Mouse (Mus musculus) megakaryocyte, embryonic 14.5 days (primary cell): ENCODE results near the gene Snx18. TPM values are rescaled to one million over a fixed set of nuclear protein-coding genes. Genes with fewer than 3 reads are reported as not detected.

ENCODE experiments used
- H3K27me3 ChIP-seq: replicated peaks from 2 replicates; pipeline ENCODE3; 2012; ENCODE audit warnings: inconsistent platforms
- H3K36me3 ChIP-seq: replicated peaks from 2 replicates; pipeline ENCODE3; 2012; ENCODE audit warnings: low read length, inconsistent platforms, mixed read lengths
- H3K4me1 ChIP-seq: 2 replicates; pipeline ENCODE4 v1.6.1; 2012; ENCODE audit warnings: inconsistent platforms
- H3K4me3 ChIP-seq: replicated peaks from 2 replicates; pipeline ENCODE3; 2012; ENCODE audit warnings: moderate library complexity, mild to moderate bottlenecking, inconsistent platforms
- H3K9me3 ChIP-seq: 2 replicates; pipeline ENCODE4 v1.6.1; 2012; ENCODE audit warnings: inconsistent platforms
- FLI1 ChIP-seq: IDR thresholded peaks from 2 replicates; pipeline ENCODE4 v1.6.1; 2012; ENCODE audit warnings: low read length, inconsistent platforms, mixed read lengths
- GATA1 ChIP-seq: IDR thresholded peaks from 3 replicates; pipeline ENCODE4 v1.6.1; 2012; ENCODE audit warnings: mixed read lengths, low read length, inconsistent platforms, borderline replicate concordance
- polyA plus RNA-seq: library from polyadenylated mRNA; stranded (reverse); fragments of >175 nt; gene quantifications from 2 replicates; pipeline ENCODE4 v1.2.3, GENCODE M21; 2012; ENCODE audit warnings: low replicate concordance; ENCODE audit not compliant: insufficient read depth

The Snx18 gene
- polyA plus RNA-seq, 1 experiment = 4.9 TPM

DNA sequence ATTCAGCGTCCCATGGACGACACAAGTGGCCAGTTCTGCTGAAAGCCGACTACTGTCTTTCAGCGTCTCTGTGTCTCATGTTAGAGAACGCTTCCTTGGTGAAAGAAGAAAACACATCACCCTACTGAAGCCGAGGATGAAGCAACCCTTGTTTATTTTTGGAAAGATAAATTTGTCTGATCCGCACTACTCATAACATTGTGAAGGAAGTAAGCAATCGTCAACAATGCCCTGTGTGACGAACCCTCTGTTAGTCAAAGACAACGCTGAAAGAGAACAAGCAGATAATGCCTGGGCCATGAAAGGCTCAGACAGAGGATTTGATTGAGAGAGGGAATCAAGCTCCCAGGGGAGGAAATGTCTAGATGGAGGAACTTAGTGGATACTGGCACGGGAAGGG is 27.0 kb downstream of the Snx18 start:
- Histone ChIP-seq H3K27me3 (peaks cover 2% of the 10 kb centered on the region), H3K9me3 (peaks cover 30% of the 10 kb centered on the region), H3K4me1 (peaks cover 7% of the 10 kb centered on the region; the same call in 1 of the 2 replicates), H3K4me3 (no peak overlapping the region), H3K36me3 (peaks cover 57% of the 10 kb centered on the region)
- TF ChIP-seq FLI1 (no peak), GATA1 (no peak)

DNA sequence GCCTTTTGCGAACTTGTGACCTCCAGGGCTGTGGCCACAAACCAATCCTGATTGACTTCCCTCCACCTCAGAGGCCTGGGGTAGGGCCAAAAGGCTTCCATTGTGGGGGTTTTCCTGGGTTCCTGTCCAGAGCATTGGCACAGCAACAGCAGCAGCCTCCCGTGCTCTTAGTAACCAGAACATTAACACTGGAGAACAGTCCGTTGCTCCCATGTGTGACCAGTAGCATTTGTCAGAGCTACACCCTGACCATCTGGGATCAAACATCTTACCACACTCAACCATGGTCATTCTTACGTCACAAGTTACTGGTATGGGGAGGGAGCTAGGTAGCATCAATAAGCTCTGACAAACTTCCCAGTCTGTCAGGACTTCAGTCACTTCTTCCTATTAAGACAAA is 28.1 kb downstream of the Snx18 start:
- Histone ChIP-seq H3K9me3 (peaks cover 22% of the 10 kb centered on the region), H3K4me3 (no peak overlapping the region), H3K4me1 (peaks cover 7% of the 10 kb centered on the region; the same call in 1 of the 2 replicates), H3K27me3 (peaks cover 2% of the 10 kb centered on the region), H3K36me3 (peaks cover 47% of the 10 kb centered on the region)
- no peak for TF ChIP-seq GATA1

DNA sequence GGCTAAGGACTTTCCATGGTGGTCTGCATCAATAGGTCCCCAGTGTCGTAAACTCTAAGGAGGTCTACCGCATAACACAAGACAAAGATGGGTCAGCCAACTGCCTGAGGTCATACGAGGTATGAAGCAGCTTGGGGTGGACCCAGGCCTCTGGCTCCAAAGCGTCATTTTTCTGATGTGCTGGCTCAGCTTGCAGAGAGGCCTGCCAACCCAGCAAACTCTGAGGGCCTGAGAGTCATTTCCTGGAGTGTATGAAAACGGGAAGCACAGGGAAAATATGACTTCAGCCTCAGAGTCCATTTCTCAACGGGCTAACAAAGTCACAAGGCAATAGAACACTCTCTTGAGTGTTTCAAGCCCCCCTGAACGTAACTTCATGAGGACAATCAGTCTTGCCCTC is 28.9 kb downstream of the Snx18 start:
- Histone ChIP-seq H3K36me3 (peaks cover 40% of the 10 kb centered on the region), H3K4me3 (no peak overlapping the region), H3K9me3 (peaks cover 19% of the 10 kb centered on the region), H3K4me1 (peaks cover 7% of the 10 kb centered on the region; the same call in 1 of the 2 replicates), H3K27me3 (peaks cover 2% of the 10 kb centered on the region)
- TF ChIP-seq FLI1 (no peak), GATA1 (no peak)

DNA sequence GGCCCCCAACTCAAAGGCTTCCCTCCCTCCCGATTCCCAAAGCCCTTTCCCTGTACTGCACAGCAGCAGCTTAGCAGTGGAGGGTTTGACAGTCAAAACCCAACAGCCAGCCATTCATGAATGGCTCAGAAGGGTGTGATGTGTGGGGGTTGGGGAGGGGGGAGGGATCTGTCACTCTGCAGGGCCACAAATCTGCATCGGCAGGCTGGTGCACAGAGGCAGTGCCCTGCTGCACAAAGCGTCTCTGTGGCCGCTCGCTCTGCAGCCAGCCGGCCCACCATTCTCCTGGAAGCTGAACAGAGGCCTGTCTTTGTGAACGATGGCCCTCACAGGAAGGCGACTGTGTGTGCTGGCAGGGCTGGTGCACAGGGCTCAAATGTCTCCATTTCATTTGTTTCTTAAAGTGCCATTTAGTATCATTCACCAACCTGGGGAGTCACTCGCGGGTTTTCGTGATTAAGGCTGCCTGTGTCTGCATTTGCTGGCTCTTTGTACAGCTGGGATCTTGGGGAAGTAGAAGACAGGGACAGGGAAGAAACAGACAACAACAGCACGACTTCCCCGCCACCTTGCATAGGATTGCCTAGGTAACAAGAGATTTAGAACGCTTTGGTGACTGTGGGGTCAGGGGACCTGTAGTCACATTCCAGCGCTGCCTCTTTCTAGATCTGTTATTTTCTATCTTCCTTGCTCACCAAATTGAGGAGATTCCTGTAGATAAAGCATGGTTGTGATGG is 31.0 kb downstream of the Snx18 start:
- no peak for TF ChIP-seq FLI1
- TF ChIP-seq GATA1 = no peak
- Histone ChIP-seq H3K9me3 (peaks cover 9% of the 10 kb centered on the region; the same call in 1 of the 2 replicates), H3K27me3 (peaks cover 2% of the 10 kb centered on the region), H3K36me3 (peaks cover 21% of the 10 kb centered on the region), H3K4me3 (peak overlapping the region; percentile 23), H3K4me1 (peaks cover 7% of the 10 kb centered on the region; the same call in 1 of the 2 replicates)

DNA sequence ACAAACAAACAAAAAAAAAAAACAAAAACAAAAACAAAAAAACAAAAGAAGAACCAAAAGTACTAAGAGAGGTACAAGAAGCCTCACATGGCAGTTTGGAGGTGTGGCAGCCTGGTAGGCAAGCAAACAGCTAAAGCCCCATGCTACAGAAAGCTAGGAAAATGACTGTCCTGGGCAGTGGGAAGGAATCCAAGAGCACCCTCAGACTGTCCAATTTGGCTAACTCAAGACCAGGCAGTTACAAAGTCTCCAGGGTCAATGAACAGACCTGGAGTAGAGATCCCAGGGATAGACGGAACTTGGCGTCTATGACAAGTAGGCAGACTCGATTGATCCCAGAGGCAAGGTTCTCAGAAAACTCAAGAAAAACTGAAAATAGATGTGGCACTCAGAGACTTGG is 32.8 kb downstream of the Snx18 start:
- Histone ChIP-seq H3K27me3 (peaks cover 2% of the 10 kb centered on the region), H3K9me3 (peaks cover 9% of the 10 kb centered on the region; the same call in 1 of the 2 replicates), H3K4me3 (no peak overlapping the region), H3K4me1 (peaks cover 7% of the 10 kb centered on the region; the same call in 1 of the 2 replicates), H3K36me3 (peaks cover 5% of the 10 kb centered on the region)
- TF ChIP-seq GATA1 (no peak), FLI1 (no peak)

DNA sequence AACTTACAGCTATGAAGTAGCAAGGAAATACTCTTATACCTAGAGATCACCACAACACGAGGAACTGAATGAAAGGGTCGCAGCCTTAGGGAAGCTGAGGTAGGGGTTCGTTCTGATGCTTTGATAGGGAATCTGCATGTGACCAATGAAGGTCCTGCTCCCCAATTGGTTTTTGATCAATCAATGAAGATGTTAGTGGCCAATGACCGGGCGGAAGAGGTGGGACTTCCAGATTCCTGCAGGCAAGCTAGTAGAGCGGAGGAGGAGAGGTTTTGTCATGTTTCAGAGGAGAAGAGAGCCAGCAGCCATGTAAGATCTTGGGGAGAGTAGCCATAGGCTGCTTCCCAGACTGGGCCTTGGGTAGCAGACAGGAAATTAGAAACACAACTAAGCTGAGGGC is 33.9 kb downstream of the Snx18 start:
- Histone ChIP-seq H3K4me1 (peaks cover 7% of the 10 kb centered on the region; the same call in 1 of the 2 replicates), H3K36me3 (no peaks in the 10 kb centered on the region), H3K27me3 (peaks cover 2% of the 10 kb centered on the region), H3K4me3 (no peak overlapping the region), H3K9me3 (peaks cover 9% of the 10 kb centered on the region; the same call in 1 of the 2 replicates)
- no peak for TF ChIP-seq FLI1
- no peak for TF ChIP-seq GATA1

DNA sequence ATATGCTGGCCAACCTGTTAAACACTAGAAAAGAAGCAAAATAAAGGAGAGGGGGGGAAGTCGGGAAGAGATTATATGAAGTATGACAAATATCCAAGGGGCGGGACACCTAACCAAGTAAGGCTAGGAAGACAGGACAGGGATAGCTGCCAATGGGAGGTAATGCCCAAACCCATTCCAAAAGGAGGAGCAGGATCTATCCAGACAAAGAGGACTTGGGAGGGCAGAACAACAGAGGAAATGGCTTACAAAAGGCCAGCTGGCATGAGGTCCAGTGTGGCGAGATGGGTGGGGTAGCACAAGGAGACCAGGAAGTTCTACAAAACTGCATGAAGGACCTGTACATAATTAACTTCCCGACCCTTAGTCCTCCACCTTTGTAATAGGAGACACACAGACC is 34.8 kb downstream of the Snx18 start:
- H3K27me3 ChIP-seq = peaks cover 2% of the 10 kb centered on the region
- TF ChIP-seq FLI1 (no peak), GATA1 (no peak)
- H3K36me3 ChIP-seq = no peaks in the 10 kb centered on the region

DNA sequence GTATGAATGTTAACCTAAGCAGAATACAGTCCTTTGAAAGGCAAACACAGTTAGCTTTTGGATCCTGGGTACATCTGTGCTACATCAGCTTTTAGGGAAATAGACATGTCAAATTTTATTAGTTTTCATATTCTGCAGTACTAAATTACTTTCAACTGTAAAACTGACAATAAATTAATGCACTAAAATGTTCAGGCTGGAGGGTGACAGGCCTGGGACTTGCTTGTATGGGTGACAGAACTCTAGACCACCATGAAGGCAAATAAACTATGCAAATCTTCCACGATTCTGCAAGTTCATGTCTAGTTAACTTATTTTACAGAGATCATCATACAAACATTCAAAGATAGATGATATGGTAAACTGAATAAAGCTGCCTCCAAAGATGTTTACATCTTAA is 36.3 kb downstream of the Snx18 start:
- Histone ChIP-seq H3K27me3 (no peaks in the 10 kb centered on the region), H3K4me1 (peaks cover 3% of the 10 kb centered on the region; the same call in 1 of the 2 replicates), H3K9me3 (peaks cover 5% of the 10 kb centered on the region; the same call in 1 of the 2 replicates), H3K36me3 (no peaks in the 10 kb centered on the region), H3K4me3 (no peak overlapping the region)
- TF ChIP-seq GATA1 (no peak), FLI1 (no peak)

More for the DNA sequence above, 34.8 kb downstream of the Snx18 start:
- peaks cover 3% of the 10 kb centered on the region; the same call in 1 of the 2 replicates for H3K4me1 ChIP-seq
- H3K4me3 ChIP-seq = no peak overlapping the region
- H3K9me3 ChIP-seq = peaks cover 9% of the 10 kb centered on the region; the same call in 1 of the 2 replicates

DNA sequence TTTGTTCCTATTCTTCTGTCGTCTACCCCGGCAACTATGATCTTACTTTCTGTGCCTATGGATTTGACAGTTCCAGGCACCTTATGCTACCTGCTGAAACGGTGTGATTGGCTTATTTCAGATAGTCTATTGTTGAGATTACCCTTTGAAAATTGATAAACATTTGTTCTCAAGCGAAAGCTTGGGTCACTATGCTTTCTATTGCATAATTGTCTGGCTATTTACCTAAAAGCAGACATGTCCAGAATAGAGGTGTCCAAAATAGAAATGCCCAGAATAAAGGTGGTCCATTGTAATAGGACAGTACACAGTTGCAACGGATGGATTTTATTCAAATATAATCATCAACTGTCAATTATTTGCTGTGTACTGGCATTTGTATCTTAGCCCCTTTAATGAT is 36.9 kb downstream of the Snx18 start:
- no peak overlapping the region for H3K4me3 ChIP-seq
- no peaks in the 10 kb centered on the region for H3K36me3 ChIP-seq
- peaks cover 4% of the 10 kb centered on the region; the same call in 1 of the 2 replicates for H3K9me3 ChIP-seq
- peaks cover 3% of the 10 kb centered on the region; the same call in 1 of the 2 replicates for H3K4me1 ChIP-seq
- H3K27me3 ChIP-seq = no peaks in the 10 kb centered on the region
- TF ChIP-seq FLI1 (no peak), GATA1 (no peak)

DNA sequence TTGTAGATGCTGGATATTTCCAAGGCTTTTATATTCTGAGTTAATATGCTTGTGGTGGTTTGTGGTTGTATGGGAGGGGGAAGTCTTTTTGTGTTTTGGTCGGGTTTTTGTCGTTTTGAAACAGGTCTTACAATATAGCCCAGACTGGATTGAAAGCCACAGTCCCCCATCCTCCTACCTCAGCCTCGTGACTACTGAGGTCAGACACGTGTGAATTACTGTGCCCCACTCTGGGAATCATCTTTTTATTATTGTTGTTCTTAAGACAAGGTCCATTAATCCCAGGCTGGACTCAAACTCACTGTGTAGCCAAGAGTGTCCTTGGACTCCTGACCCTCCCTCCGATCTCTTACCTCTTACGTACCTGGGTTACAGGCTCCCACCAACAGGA is 38.0 kb downstream of the Snx18 start:
- Histone ChIP-seq H3K9me3 (no peaks in the 10 kb centered on the region), H3K4me1 (peaks cover 3% of the 10 kb centered on the region; the same call in 1 of the 2 replicates), H3K4me3 (no peak overlapping the region), H3K36me3 (no peaks in the 10 kb centered on the region), H3K27me3 (no peaks in the 10 kb centered on the region)
- TF ChIP-seq GATA1 (no peak), FLI1 (no peak)
